Mouse (Mus musculus) erythroblast, embryonic 14.5 days (primary cell): ENCODE measurements at regions not wholly inside any gene's neighbourhood (a gene's known extent, or its start where the extent isn't known, plus 50 kb on each side); places are given as distances from the start of the nearest gene placed in this dataset.

Experiments used
- H3K27me3 ChIP-seq: 2 replicates; pipeline ENCODE4 v1.6.1; 2012; ENCODE audit warnings: inconsistent platforms; ENCODE audit not compliant: control insufficient read depth
- H3K36me3 ChIP-seq: 2 replicates; pipeline ENCODE4 v1.6.1; 2012; ENCODE audit warnings: mild to moderate bottlenecking, inconsistent platforms; ENCODE audit not compliant: control insufficient read depth
- H3K4me1 ChIP-seq: 2 replicates; pipeline ENCODE4 v1.6.1; 2012; ENCODE audit warnings: inconsistent platforms; ENCODE audit not compliant: control insufficient read depth
- H3K4me3 ChIP-seq: replicated peaks from 2 replicates; pipeline ENCODE3; 2012; ENCODE audit warnings: moderate library complexity, mild to moderate bottlenecking, inconsistent platforms
- H3K9me3 ChIP-seq: 2 replicates; pipeline ENCODE4 v1.6.1; 2012; ENCODE audit warnings: low read length, inconsistent platforms, mixed read lengths; ENCODE audit not compliant: control insufficient read depth
- GATA1 ChIP-seq: IDR thresholded peaks from 2 replicates; pipeline ENCODE4 v1.6.1; 2012; ENCODE audit warnings: low read length, inconsistent platforms, mixed read lengths
- TAL1 ChIP-seq: IDR thresholded peaks from 3 replicates; pipeline ENCODE4 v1.6.1; 2012; ENCODE audit warnings: low read length, inconsistent platforms, mixed read lengths

GRCm38 (mm10) chr1:73153438-73154097 lies 137.9 kb upstream of the Tnp1 start:
- TF ChIP-seq GATA1 (no peak), TAL1 (no peak)
- Histone ChIP-seq H3K4me1 (no peaks in the 10 kb centered on the region), H3K9me3 (no peaks in the 10 kb centered on the region), H3K27me3 (no peaks in the 10 kb centered on the region), H3K36me3 (no peaks in the 10 kb centered on the region), H3K4me3 (no peak overlapping the region)

DNA sequence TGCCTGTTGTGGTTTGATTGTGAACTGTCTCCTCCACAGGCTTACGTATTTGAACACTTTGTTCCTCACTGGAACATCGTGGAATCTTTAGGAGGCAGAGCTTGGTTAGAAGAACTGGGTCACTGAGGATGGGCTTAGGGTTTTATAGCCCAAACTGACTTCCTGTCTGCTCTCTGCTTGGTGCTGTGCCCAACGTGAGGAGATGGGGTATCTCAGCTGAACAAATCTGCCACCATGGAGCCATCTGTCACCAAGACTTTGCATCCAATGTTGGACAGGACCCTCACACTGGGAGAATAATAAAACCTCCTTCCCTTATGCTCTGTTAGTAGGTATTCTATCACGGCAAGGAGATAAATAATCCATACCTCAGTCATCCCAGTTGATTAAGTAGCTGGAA lies 134.2 kb upstream of the Tnp1 start:
- H3K27me3 ChIP-seq: no peaks in the 10 kb centered on the region
- no peaks in the 10 kb centered on the region for H3K4me1 ChIP-seq
- H3K4me3 ChIP-seq: no peak overlapping the region
- no peaks in the 10 kb centered on the region for H3K36me3 ChIP-seq
- H3K9me3 ChIP-seq: no peaks in the 10 kb centered on the region
- TF ChIP-seq GATA1: no peak
- TF ChIP-seq TAL1: no peak

- no peaks in the 10 kb centered on the region for H3K4me1 ChIP-seq
- H3K27me3 ChIP-seq: no peaks in the 10 kb centered on the region
- TF ChIP-seq TAL1: no peak
- H3K36me3 ChIP-seq: no peaks in the 10 kb centered on the region
- H3K4me3 ChIP-seq: no peak overlapping the region
- H3K9me3 ChIP-seq: no peaks in the 10 kb centered on the region
These were observed 127.1 kb upstream of the Tnp1 start for GRCm38 (mm10) chr1:73142845-73143244.

- Histone ChIP-seq H3K27me3 (no peaks in the 10 kb centered on the region), H3K36me3 (no peaks in the 10 kb centered on the region), H3K9me3 (no peaks in the 10 kb centered on the region), H3K4me1 (no peaks in the 10 kb centered on the region), H3K4me3 (no peak overlapping the region)
- TF ChIP-seq GATA1 (no peak), TAL1 (no peak)
These were observed 125.0 kb upstream of the Tnp1 start for GRCm38 (mm10) chr1:73140557-73141345.

DNA sequence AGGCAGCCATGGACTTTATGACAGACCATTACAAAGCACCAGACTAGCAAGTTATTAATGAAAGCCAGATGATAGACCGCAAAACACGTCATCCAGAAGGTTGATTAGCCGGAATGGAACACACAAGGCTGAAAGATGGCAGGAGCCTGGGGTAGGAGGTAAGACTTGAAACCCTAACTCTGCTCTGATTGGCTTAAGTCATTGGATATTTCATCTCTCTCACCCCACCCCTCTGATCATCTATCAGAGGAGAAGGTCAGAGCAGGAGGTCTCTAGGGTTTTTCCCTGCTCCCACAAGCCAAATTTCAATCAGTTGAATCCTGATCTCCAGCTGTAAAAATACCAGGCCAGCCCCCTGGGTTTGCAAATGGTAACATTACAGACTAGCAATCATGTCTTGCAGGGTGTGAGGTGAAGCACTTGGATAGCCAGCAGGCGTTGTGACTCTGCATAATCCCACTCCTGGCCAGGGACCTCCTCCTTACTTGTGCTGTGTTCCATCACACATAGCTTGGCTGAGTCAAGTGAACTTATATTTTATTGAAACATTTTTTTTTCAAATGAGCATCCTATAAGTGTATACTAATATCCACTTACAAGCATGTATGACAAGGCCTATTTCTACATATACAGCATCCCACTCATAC lies 114.6 kb upstream of the Tnp1 start:
- no peaks in the 10 kb centered on the region for H3K9me3 ChIP-seq
- no peaks in the 10 kb centered on the region for H3K36me3 ChIP-seq
- H3K4me1 ChIP-seq: peaks cover 3% of the 10 kb centered on the region
- no peaks in the 10 kb centered on the region for H3K27me3 ChIP-seq
- H3K4me3 ChIP-seq: no peak overlapping the region
- TF ChIP-seq TAL1 (no peak), GATA1 (no peak)

DNA sequence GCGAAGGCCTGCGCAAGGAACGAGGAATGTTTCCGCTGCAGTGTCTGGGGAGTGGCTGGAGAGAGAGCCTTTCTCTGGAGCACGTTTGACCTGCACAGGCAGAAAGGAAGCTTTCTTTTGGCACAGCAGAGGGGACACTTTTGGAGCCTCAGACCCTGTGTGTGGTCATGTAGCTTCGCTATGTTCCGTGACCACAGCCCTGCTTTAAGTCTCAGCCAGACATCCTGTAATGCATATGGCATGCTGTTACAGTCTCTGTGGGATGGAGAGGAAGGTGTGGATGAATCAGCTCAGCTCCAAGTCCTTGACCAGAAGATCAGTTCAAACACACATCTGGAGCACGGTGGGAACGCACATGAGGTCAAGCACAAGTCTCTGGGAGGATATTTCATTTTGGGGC lies 107.3 kb upstream of the Tnp1 start:
- TF ChIP-seq TAL1 (no peak), GATA1 (no peak)
- no peak overlapping the region for H3K4me3 ChIP-seq
- peaks cover 3% of the 10 kb centered on the region for H3K4me1 ChIP-seq
- no peaks in the 10 kb centered on the region for H3K9me3 ChIP-seq
- no peaks in the 10 kb centered on the region for H3K36me3 ChIP-seq
- no peaks in the 10 kb centered on the region for H3K27me3 ChIP-seq

DNA sequence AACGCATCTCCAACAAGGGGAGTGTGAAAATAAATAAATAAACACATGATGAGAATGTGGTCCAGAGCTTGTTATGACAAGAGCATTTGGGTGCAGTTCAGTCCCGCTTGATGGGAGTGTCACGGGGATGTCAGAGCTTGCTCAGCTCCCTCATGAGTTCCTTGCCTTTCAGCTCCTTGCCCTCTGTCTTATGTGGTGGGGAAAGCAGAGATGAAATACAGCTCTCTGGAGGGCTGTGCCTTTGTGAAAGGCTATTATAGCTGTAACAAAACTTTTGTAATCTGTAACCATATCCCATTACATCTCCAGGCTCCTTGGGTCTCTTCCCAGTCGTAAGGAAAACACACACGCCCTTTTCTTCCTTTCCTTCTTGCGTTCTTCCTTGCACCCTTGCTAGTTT lies 103.0 kb upstream of the Tnp1 start:
- no peaks in the 10 kb centered on the region for H3K36me3 ChIP-seq
- no peak for TF ChIP-seq GATA1
- TF ChIP-seq TAL1: no peak
- no peaks in the 10 kb centered on the region for H3K4me1 ChIP-seq
- no peaks in the 10 kb centered on the region for H3K9me3 ChIP-seq
- no peak overlapping the region for H3K4me3 ChIP-seq
- H3K27me3 ChIP-seq: peaks cover 9% of the 10 kb centered on the region

- Histone ChIP-seq H3K27me3 (peaks cover 9% of the 10 kb centered on the region), H3K4me3 (no peak overlapping the region), H3K9me3 (no peaks in the 10 kb centered on the region), H3K4me1 (no peaks in the 10 kb centered on the region), H3K36me3 (no peaks in the 10 kb centered on the region)
- TF ChIP-seq TAL1: no peak
- no peak for TF ChIP-seq GATA1
These were observed 100.8 kb upstream of the Tnp1 start for GRCm38 (mm10) chr1:73116526-73116925.

GRCm38 (mm10) chr1:73115854-73116253 lies 100.1 kb upstream of the Tnp1 start:
- Histone ChIP-seq H3K4me1 (no peaks in the 10 kb centered on the region), H3K9me3 (no peaks in the 10 kb centered on the region), H3K4me3 (no peak overlapping the region), H3K27me3 (peaks cover 9% of the 10 kb centered on the region), H3K36me3 (no peaks in the 10 kb centered on the region)
- no peak for TF ChIP-seq TAL1
- TF ChIP-seq GATA1: no peak
